Mouse (Mus musculus): ENCODE data around the gene Kat2a. TPM values are rescaled to one million over a fixed set of nuclear protein-coding genes. Genes with fewer than 3 reads are reported as not detected.
A peak's percentile ranks its signal among the peaks of the same experiment; 100 is the strongest.

Gene Kat2a
- polyA plus RNA-seq (2012; ENCODE audit: insufficient read depth, low replicate concordance): 30.5 and 34.7 TPM in 2 replicates

DNA sequence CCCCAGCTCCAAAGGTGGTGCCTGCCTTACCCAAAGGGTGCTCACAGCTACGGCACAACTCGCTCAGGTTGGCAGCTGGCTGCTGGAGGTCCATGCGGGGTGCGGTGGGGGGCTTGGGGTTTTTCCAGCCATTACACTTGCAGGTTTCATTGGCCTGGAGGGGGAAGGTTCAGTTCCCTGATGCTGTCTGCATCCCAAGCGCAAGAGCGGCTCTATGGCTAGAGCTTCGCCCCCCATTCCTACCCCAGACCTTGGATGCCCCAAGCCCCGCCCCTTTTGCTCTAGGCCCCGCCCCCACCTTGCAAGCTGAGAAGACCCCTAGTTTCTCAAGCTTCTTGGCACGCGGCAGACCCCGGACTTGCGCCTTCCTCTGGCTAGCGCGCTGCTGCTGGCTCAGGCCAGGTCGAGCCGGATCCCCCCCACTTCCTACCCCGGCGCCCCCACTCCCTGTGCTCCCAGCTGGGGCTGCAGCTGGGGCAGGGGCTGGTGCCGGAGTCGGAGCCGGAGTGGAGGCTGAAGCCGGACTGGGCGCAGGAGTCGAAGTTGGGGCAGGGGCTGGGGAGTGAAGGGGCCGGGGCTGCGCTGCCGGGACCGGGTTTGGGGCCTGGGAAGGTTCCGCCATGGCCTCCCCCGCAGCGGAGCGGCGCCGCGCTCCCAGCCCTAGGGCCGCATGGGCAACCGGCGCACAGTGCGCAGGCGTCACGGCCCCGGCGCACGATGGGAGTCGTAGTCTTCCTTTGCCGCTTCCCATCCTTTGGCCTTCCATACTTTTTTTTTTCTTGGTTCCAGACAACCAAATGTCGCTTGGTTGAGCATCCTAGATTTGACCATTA is at the start of gene Kat2a:
Gene Kat2a, minus strand, starts transcription at position 683 of the 833 bp plus-strand sequence.
- H3K9me3 ChIP-seq: no peaks in the 10 kb centered on the region
- peak within 1 kb of the TSS; percentile 94 for H3K4me3 ChIP-seq (replicated peaks)
- no peak for TF ChIP-seq FLI1 (IDR thresholded peaks at IDR 0.05; ENCODE audit: low read length)
- TF ChIP-seq GATA1 (IDR thresholded peaks at IDR 0.05; ENCODE audit: borderline replicate concordance, low read length): no peak
- H3K27me3 ChIP-seq (replicated peaks): no peaks in the 10 kb centered on the region
- H3K36me3 ChIP-seq (replicated peaks; ENCODE audit: low read length): peaks cover 65% of the 10 kb centered on the region
- H3K4me1 ChIP-seq: peaks cover 66% of the 10 kb centered on the region

DNA sequence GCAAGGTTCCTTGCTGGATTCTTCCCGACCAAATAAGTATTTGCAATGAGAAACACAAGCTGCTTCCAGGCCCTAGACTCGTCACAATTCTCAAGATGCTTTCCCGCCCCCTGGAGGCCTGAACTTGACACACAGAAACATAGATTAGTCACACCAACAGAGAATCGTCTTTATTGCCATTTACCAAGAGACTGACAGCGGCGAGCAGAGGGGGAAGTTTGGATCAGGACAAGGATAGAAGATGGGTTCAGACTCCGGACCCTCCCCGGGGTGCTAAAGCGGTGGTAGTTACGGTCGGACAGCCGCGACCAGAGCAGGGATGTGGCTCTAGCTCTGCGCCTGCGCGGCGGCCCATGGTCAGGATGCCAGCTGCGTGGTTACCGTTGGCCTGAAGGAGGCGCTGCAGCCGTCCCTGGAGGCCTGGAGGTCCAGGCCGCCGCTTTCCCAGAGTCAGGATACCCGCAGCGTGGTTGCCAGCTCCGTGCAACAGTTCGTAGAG is 49.3 kb upstream of the Kat2a start:
- H3K27me3 ChIP-seq (replicated peaks): peaks cover 74% of the 10 kb centered on the region
- H3K4me3 ChIP-seq (replicated peaks): peak overlapping the region; percentile 91
- no peak for TF ChIP-seq FLI1 (IDR thresholded peaks at IDR 0.05; ENCODE audit: low read length)
- TF ChIP-seq GATA1 (IDR thresholded peaks at IDR 0.05; ENCODE audit: borderline replicate concordance, low read length): no peak
- peaks cover 37% of the 10 kb centered on the region for H3K4me1 ChIP-seq
- peaks cover 3% of the 10 kb centered on the region for H3K36me3 ChIP-seq (replicated peaks; ENCODE audit: low read length)
- H3K9me3 ChIP-seq: no peaks in the 10 kb centered on the region

DNA sequence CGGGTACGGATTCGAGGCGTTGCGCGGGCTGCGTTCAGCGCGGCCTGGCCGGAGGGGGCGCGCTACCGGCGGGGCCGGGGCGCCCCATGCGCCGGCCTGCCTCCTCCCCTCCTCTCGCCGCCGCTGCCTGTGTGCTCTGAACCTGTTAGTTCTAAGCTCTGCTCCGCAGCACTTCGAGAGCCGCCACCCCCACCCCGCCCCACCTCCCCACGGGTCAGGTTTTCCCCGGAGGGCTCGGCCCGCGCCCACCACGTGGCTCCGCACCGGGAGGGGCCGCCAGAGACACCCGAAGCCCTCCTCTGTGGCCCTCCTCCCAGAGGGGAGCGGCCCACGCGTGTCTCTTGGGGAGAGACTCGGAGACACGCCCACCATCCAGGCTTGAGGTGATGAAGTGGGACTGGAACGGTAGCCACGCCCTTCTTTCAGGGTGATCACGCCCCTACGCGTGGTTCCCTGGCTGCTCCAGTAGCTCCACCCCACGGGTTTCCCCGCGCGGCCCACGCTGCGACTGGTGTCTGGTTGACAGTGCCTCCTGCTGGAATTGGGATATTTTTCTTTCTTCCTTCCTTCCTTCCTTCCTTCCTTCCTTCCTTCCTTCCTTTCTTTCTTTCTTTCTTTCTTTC is 47.5 kb upstream of the Kat2a start, which contains the start of gene Kcnh4:
Gene Kcnh4, minus strand, starts transcription at position 332 of the 623 bp plus-strand sequence.
- Histone ChIP-seq H3K9me3 (no peaks in the 10 kb centered on the region), H3K27me3 (replicated peaks) (peaks cover 88% of the 10 kb centered on the region), H3K4me1 (peaks cover 34% of the 10 kb centered on the region), H3K36me3 (replicated peaks; ENCODE audit: low read length) (no peaks in the 10 kb centered on the region), H3K4me3 (replicated peaks) (peak within 1 kb of the TSS; percentile 88)
- TF ChIP-seq GATA1 (IDR thresholded peaks at IDR 0.05; ENCODE audit: borderline replicate concordance, low read length): no peak
- no peak for TF ChIP-seq FLI1 (IDR thresholded peaks at IDR 0.05; ENCODE audit: low read length)

GRCm38 (mm10) chr11:100758707-100759610 is 46.7 kb upstream of the Kat2a start:
- TF ChIP-seq FLI1 (IDR thresholded peaks at IDR 0.05; ENCODE audit: low read length) (no peak), GATA1 (IDR thresholded peaks at IDR 0.05; ENCODE audit: borderline replicate concordance, low read length) (no peak)
- Histone ChIP-seq H3K36me3 (replicated peaks; ENCODE audit: low read length) (no peaks in the 10 kb centered on the region), H3K27me3 (replicated peaks) (peaks cover 90% of the 10 kb centered on the region), H3K4me3 (replicated peaks) (peak overlapping the region; percentile 88), H3K4me1 (peaks cover 37% of the 10 kb centered on the region), H3K9me3 (no peaks in the 10 kb centered on the region)

DNA sequence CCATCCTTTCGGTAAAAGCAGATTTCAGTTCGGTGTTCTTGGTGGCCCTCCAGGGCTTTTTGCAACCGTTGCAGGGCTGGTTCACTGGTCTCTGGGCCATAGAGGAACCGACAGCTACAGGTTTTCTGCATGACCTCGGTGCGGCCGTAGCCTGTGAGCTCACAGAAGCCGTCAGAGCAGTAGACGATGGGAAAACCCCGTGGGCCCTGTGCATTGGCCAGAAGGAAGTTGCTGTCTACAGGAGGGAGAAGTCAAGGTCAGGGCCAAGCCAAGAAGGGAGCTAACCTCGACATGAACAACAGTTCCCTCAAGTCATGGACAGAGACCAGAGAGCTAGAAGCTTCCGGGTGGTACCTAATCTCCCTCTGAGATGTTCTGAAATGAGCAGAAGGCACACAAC is 45.3 kb upstream of the Kat2a start:
- Histone ChIP-seq H3K4me1 (peaks cover 40% of the 10 kb centered on the region), H3K4me3 (replicated peaks) (no peak overlapping the region), H3K27me3 (replicated peaks) (peaks cover 93% of the 10 kb centered on the region), H3K36me3 (replicated peaks; ENCODE audit: low read length) (no peaks in the 10 kb centered on the region), H3K9me3 (no peaks in the 10 kb centered on the region)
- TF ChIP-seq FLI1 (IDR thresholded peaks at IDR 0.05; ENCODE audit: low read length): no peak
- TF ChIP-seq GATA1 (IDR thresholded peaks at IDR 0.05; ENCODE audit: borderline replicate concordance, low read length): no peak

DNA sequence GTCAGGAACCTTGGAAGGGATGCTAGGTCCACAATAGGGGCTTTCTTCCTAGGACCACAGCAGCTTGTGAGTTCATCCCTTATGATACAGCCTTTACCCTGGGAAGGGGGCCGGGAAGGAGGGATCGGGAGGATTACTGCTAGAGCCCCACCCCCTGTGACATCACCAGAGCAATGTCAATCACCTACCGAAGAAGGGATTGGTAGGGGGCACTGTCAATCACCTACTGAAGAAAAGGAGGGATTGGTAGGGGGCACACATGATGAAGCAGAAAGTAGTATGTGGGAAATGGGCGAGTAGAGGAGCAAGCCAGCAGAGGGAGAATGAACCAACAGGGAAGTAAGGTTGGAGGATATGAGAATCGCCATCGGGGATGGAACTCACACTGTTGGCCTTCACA is 44.2 kb upstream of the Kat2a start:
- H3K27me3 ChIP-seq (replicated peaks): peaks cover 90% of the 10 kb centered on the region

DNA sequence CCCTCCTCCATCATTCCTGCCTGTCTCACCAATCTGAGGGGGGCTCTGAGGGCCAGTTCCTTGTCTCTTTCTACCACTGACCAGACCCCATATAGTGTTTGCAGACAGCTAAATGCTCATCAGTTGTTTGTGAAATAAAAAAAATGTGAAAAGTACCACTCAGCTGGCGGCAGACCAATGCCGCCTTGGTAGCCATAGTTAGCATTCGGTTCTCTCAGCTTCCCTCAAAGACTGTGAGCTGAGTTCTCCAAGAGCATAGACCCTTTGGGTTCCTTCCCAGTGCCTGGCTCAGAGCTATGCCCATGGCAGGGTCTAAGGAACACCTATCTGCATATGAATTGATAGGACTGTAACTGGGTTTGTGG is 42.4 kb upstream of the Kat2a start:
- H3K9me3 ChIP-seq: peaks cover 3% of the 10 kb centered on the region
- H3K4me1 ChIP-seq: peaks cover 22% of the 10 kb centered on the region
- TF ChIP-seq GATA1 (IDR thresholded peaks at IDR 0.05; ENCODE audit: borderline replicate concordance, low read length) (no peak), FLI1 (IDR thresholded peaks at IDR 0.05; ENCODE audit: low read length) (no peak)
- H3K36me3 ChIP-seq (replicated peaks; ENCODE audit: low read length): no peaks in the 10 kb centered on the region
- peaks cover 82% of the 10 kb centered on the region for H3K27me3 ChIP-seq (replicated peaks)
- no peak overlapping the region for H3K4me3 ChIP-seq (replicated peaks)

More for the DNA sequence above, 44.2 kb upstream of the Kat2a start:
- Histone ChIP-seq H3K36me3 (replicated peaks; ENCODE audit: low read length) (no peaks in the 10 kb centered on the region), H3K4me1 (peaks cover 32% of the 10 kb centered on the region), H3K9me3 (peaks cover 2% of the 10 kb centered on the region), H3K4me3 (replicated peaks) (no peak overlapping the region)
- TF ChIP-seq FLI1 (IDR thresholded peaks at IDR 0.05; ENCODE audit: low read length): no peak

- TF ChIP-seq FLI1 (IDR thresholded peaks at IDR 0.05; ENCODE audit: low read length): no peak
- no peak for TF ChIP-seq GATA1 (IDR thresholded peaks at IDR 0.05; ENCODE audit: borderline replicate concordance, low read length)
- H3K4me3 ChIP-seq (replicated peaks): no peak overlapping the region
- H3K36me3 ChIP-seq (replicated peaks; ENCODE audit: low read length): no peaks in the 10 kb centered on the region
- H3K9me3 ChIP-seq: peaks cover 3% of the 10 kb centered on the region
- H3K27me3 ChIP-seq (replicated peaks): peaks cover 82% of the 10 kb centered on the region
- peaks cover 20% of the 10 kb centered on the region for H3K4me1 ChIP-seq
These were observed 41.9 kb upstream of the Kat2a start for GRCm38 (mm10) chr11:100754021-100754692.

- no peak for TF ChIP-seq GATA1 (IDR thresholded peaks at IDR 0.05; ENCODE audit: borderline replicate concordance, low read length)
- no peak for TF ChIP-seq FLI1 (IDR thresholded peaks at IDR 0.05; ENCODE audit: low read length)
- Histone ChIP-seq H3K27me3 (replicated peaks) (peaks cover 80% of the 10 kb centered on the region), H3K4me1 (peaks cover 21% of the 10 kb centered on the region), H3K4me3 (replicated peaks) (no peak overlapping the region), H3K36me3 (replicated peaks; ENCODE audit: low read length) (no peaks in the 10 kb centered on the region), H3K9me3 (peaks cover 3% of the 10 kb centered on the region)
These were observed 40.0 kb upstream of the Kat2a start for GRCm38 (mm10) chr11:100752294-100752693.
